Mouse (Mus musculus) testis, adult 2 months (tissue): ENCODE data around the gene Myb. TPM values are rescaled to one million over a fixed set of nuclear protein-coding genes. Genes with fewer than 3 reads are reported as not detected.

Experiments
- H3K27ac ChIP-seq: fragments of 200-500 bp; 2 replicates; pipeline ENCODE4 v1.5.1; 2012; ENCODE audit warnings: low read depth, low read length; ENCODE audit not compliant: control insufficient read depth, insufficient read depth
- H3K27me3 ChIP-seq: fragments of 200-500 bp; 2 replicates; pipeline ENCODE4 v1.6.1; 2012; ENCODE audit warnings: mild to moderate bottlenecking, low read length, moderate library complexity; ENCODE audit not compliant: control insufficient read depth, insufficient read depth
- H3K36me3 ChIP-seq: fragments of 200-500 bp; 2 replicates; pipeline ENCODE4 v1.6.1; 2012; ENCODE audit warnings: mild to moderate bottlenecking, low read length; ENCODE audit not compliant: control insufficient read depth, insufficient read depth
- H3K4me1 ChIP-seq: fragments of 200-500 bp; 2 replicates; pipeline ENCODE4 v1.6.1; 2012; ENCODE audit warnings: low read length; ENCODE audit not compliant: control insufficient read depth, insufficient read depth
- H3K4me3 ChIP-seq: fragments of 200-500 bp; 2 replicates; pipeline ENCODE4 v1.5.1; 2012; ENCODE audit warnings: low read depth, mild to moderate bottlenecking, low read length, moderate library complexity, mixed read lengths; ENCODE audit not compliant: control insufficient read depth
- CTCF ChIP-seq: fragments of 200-500 bp; IDR thresholded peaks from 2 replicates; pipeline ENCODE4 v1.5.1; 2012; ENCODE audit warnings: low read depth, mild to moderate bottlenecking, inconsistent platforms, low read length, moderate library complexity; ENCODE audit not compliant: control insufficient read depth, insufficient read depth, insufficient replicate concordance
- POLR2A ChIP-seq: fragments of 200-500 bp; IDR thresholded peaks from 2 replicates; pipeline ENCODE4 v1.6.1; 2012; ENCODE audit warnings: low read depth, mild to moderate bottlenecking, inconsistent platforms, low read length, moderate library complexity; ENCODE audit not compliant: control insufficient read depth
- polyA plus RNA-seq: library from polyadenylated mRNA; depleted of rRNA; stranded (reverse); fragments of >200 nt; gene quantifications from 2 replicates; pipeline ENCODE4 v1.2.3, GENCODE M21; 2012

The Myb gene
- polyA plus RNA-seq, 1 experiment, result 0.19 TPM

- H3K27ac ChIP-seq, result no peak overlapping the region
- no peak overlapping the region for H3K4me3 ChIP-seq
- H3K36me3 ChIP-seq, result no peaks in the 10 kb centered on the region
- H3K4me1 ChIP-seq, result peaks cover 2% of the 10 kb centered on the region
- H3K27me3 ChIP-seq, result no peaks in the 10 kb centered on the region
- TF ChIP-seq CTCF (no peak), POLR2A (no peak)
These were observed 28.5 kb upstream of the Myb start for GRCm38 (mm10) chr10:21189275-21189601.

- Histone ChIP-seq H3K36me3 (no peaks in the 10 kb centered on the region), H3K4me3 (peak overlapping the region; percentile 38; the same call in 1 of the 2 replicates)
These were observed 27.9 kb upstream of the Myb start for GRCm38 (mm10) chr10:21188564-21189274.

GRCm38 (mm10) chr10:21187847-21188246, 27.1 kb upstream of the Myb start:
- Histone ChIP-seq H3K4me3 (no peak overlapping the region), H3K27me3 (no peaks in the 10 kb centered on the region), H3K27ac (no peak overlapping the region), H3K4me1 (peaks cover 2% of the 10 kb centered on the region), H3K36me3 (no peaks in the 10 kb centered on the region)
- TF ChIP-seq POLR2A (no peak), CTCF (no peak)

More at GRCm38 (mm10) chr10:21188564-21189274, 27.9 kb upstream of the Myb start:
- no peaks in the 10 kb centered on the region for H3K27me3 ChIP-seq
- TF ChIP-seq POLR2A (no peak), CTCF (peak; percentile 13; the same call in 1 of the 2 replicates)
- no peak overlapping the region for H3K27ac ChIP-seq
- H3K4me1 ChIP-seq, result peaks cover 2% of the 10 kb centered on the region

GRCm38 (mm10) chr10:21186733-21187132, 25.9 kb upstream of the Myb start:
- Histone ChIP-seq H3K4me3 (no peak overlapping the region), H3K27ac (no peak overlapping the region), H3K27me3 (no peaks in the 10 kb centered on the region), H3K4me1 (peaks cover 2% of the 10 kb centered on the region), H3K36me3 (no peaks in the 10 kb centered on the region)
- TF ChIP-seq CTCF (no peak), POLR2A (no peak)

- TF ChIP-seq CTCF (0 out of 2 replicates have a peak, but pooled peaks have one; percentile 10), POLR2A (no peak)
- H3K4me1 ChIP-seq, result no peaks in the 10 kb centered on the region
- no peaks in the 10 kb centered on the region for H3K36me3 ChIP-seq
- H3K27me3 ChIP-seq, result no peaks in the 10 kb centered on the region
- H3K4me3 ChIP-seq, result no peak overlapping the region
- H3K27ac ChIP-seq, result no peak overlapping the region
These were observed 17.9 kb upstream of the Myb start for GRCm38 (mm10) chr10:21178711-21179110.

GRCm38 (mm10) chr10:21178281-21178680, 17.5 kb upstream of the Myb start:
- no peaks in the 10 kb centered on the region for H3K27me3 ChIP-seq
- no peak for TF ChIP-seq CTCF
- no peak for TF ChIP-seq POLR2A
- no peak overlapping the region for H3K4me3 ChIP-seq
- no peaks in the 10 kb centered on the region for H3K36me3 ChIP-seq
- no peak overlapping the region for H3K27ac ChIP-seq
- H3K4me1 ChIP-seq, result no peaks in the 10 kb centered on the region

GRCm38 (mm10) chr10:21172650-21173200, 11.9 kb upstream of the Myb start:
- TF ChIP-seq POLR2A, result no peak
- TF ChIP-seq CTCF, result no peak
- Histone ChIP-seq H3K36me3 (no peaks in the 10 kb centered on the region), H3K4me3 (no peak overlapping the region)

More at GRCm38 (mm10) chr10:21172650-21173200, 11.9 kb upstream of the Myb start:
- H3K4me1 ChIP-seq, result no peaks in the 10 kb centered on the region
- no peak overlapping the region for H3K27ac ChIP-seq
- H3K27me3 ChIP-seq, result no peaks in the 10 kb centered on the region
